Comparison of ENCODE assay signal across 8 mouse cellular contexts in genomic region chr1:134099516-134100235, GRCm38 (mm10). TPM values are rescaled to one million over a fixed set of nuclear protein-coding genes. Genes with fewer than 3 reads are reported as not detected.
DNase-seq lines count a peak whose midpoint lies in the region; ATAC-seq lines count a peak whose summit lies in the region.

No protein-coding gene starts in this region.

- peaks cover 53% of the 10 kb centered on the region for H3K4me1 ChIP-seq in forebrain, embryonic 15.5 days
- H3K4me1 ChIP-seq in midbrain, embryonic 16.5 days (ENCODE audit: control insufficient read depth, insufficient read depth, low read length), result peaks cover 11% of the 10 kb centered on the region

- H3K9me3 ChIP-seq in forebrain, embryonic 15.5 days, result no peaks in the 10 kb centered on the region
- H3K9me3 ChIP-seq in midbrain, embryonic 16.5 days (replicated peaks; ENCODE audit: control insufficient read depth, low read length, poor library complexity, severe bottlenecking), result no peaks in the 10 kb centered on the region

- H3K4me3 ChIP-seq in forebrain, embryonic 15.5 days, result peak overlapping the region; percentile 41
- H3K4me3 ChIP-seq in midbrain, embryonic 16.5 days (ENCODE audit: low read depth, low read length), result peak overlapping the region; percentile 46

- peak overlapping the region; percentile 46 for H3K9ac ChIP-seq in forebrain, embryonic 15.5 days (replicated peaks)
- peak overlapping the region; percentile 59 for H3K9ac ChIP-seq in midbrain, embryonic 16.5 days (ENCODE audit: low read depth, low read length)

- peak; percentile 61 for DNase-seq in urinary bladder, adult 2 months (ENCODE audit: low spot score)
- no peak for DNase-seq in urinary bladder, postnatal 14 days (ENCODE audit: low spot score)
- peak; percentile 61 for DNase-seq in kidney, postnatal 10 days
- no peak for DNase-seq in thymus, postnatal 4 days
- no peak for DNase-seq in embryo, embryonic 9.5 days (ENCODE audit: extremely low spot score)
- no peak for DNase-seq in retina, postnatal 1 day

- no peaks in the 10 kb centered on the region for H3K36me3 ChIP-seq in forebrain, embryonic 15.5 days
- no peaks in the 10 kb centered on the region for H3K36me3 ChIP-seq in midbrain, embryonic 16.5 days (ENCODE audit: control insufficient read depth, insufficient read depth, low read length)

- H3K27ac ChIP-seq in forebrain, embryonic 15.5 days (replicated peaks), result peak overlapping the region; percentile 93
- H3K27ac ChIP-seq in midbrain, embryonic 16.5 days (ENCODE audit: low read length), result peak overlapping the region; percentile 70

- H3K27me3 ChIP-seq in forebrain, embryonic 15.5 days, result no peaks in the 10 kb centered on the region
- H3K27me3 ChIP-seq in midbrain, embryonic 16.5 days (ENCODE audit: control insufficient read depth, insufficient read depth, low read depth, low read length), result no peaks in the 10 kb centered on the region

- 0 out of 2 replicates have a peak, but pooled peaks have one; percentile 5 for ATAC-seq in forebrain, embryonic 15.5 days (replicated peaks)
- ATAC-seq in midbrain, embryonic 16.5 days, result 0 out of 2 replicates have a peak, but pooled peaks have one; percentile 7

- WGBS in forebrain, embryonic 15.5 days, result 31% methylated on average over 12 of the region's 12 CpGs
- 25% methylated on average over 12 of the region's 12 CpGs for WGBS in midbrain, embryonic 16.5 days

- peak overlapping the region; percentile 67 for H3K4me2 ChIP-seq in forebrain, embryonic 15.5 days (replicated peaks)
- peak overlapping the region; percentile 88 for H3K4me2 ChIP-seq in midbrain, embryonic 16.5 days (ENCODE audit: low read length)

RNA-seq across cellular contexts. Expression of gene Chit1, which starts 11.4 kb away (rescaled TPM):
- 0.04 TPM in 1 of 2 replicates, not detected in the other for polyA plus RNA-seq in urinary bladder, adult 2 months (2012; rRNA removed)
- polyA plus RNA-seq in forebrain, embryonic 15.5 days (2015; fragmentation: Nextera tagmentation; extraction: Ambion mirVana), result 0.17 and 0.24 TPM in 2 replicates
- polyA plus RNA-seq in midbrain, embryonic 16.5 days (2015; fragmentation: Nextera tagmentation; extraction: Ambion mirVana), result 0.21 TPM in 1 of 2 replicates, not detected in the other

RNA-seq across cellular contexts. Expression of gene Btg2, which starts 20.8 kb away (rescaled TPM):
- 48.4 and 67.8 TPM in 2 replicates for polyA plus RNA-seq in urinary bladder, adult 2 months (2012; rRNA removed)
- 69.4 and 76.8 TPM in 2 replicates for polyA plus RNA-seq in forebrain, embryonic 15.5 days (2015; fragmentation: Nextera tagmentation; extraction: Ambion mirVana)
- polyA plus RNA-seq in midbrain, embryonic 16.5 days (2015; fragmentation: Nextera tagmentation; extraction: Ambion mirVana), result 27.2 and 34.9 TPM in 2 replicates

Comparison
In these comparisons a context has a peak if more than half of its experiments do, and no peak if none do; other contexts are left out.
1. DNase-seq: peak in urinary bladder, adult 2 months (single experiment) and kidney, postnatal 10 days (single experiment); none in urinary bladder, postnatal 14 days (single experiment), thymus, postnatal 4 days (single experiment), embryo, embryonic 9.5 days (single experiment) and retina, postnatal 1 day (single experiment).